Mouse (Mus musculus) stomach, embryonic 14.5 days (tissue): ENCODE measurements around the gene Sort1. TPM values are rescaled to one million over a fixed set of nuclear protein-coding genes. Genes with fewer than 3 reads are reported as not detected.

ENCODE experiments used
- ATAC-seq: fragments of 200-750 bp; cut with Nextera tagmentation; 2 replicates; pipeline ENCODE4 v1.8.0; 2017; ENCODE audit warnings: low read depth, moderate TSS enrichment; ENCODE audit not compliant: insufficient number of reproducible peaks, insufficient read depth, low FRiP score
- H3K27ac ChIP-seq: fragments of 300-500 bp; sonication (generic); 2 replicates; pipeline ENCODE4 v1.5.1; 2014; ENCODE audit warnings: mild to moderate bottlenecking, low read length, moderate library complexity, mixed read lengths
- H3K27me3 ChIP-seq: fragments of 300-500 bp; sonication (generic); 2 replicates; pipeline ENCODE4 v1.6.1; 2014; ENCODE audit warnings: low read length, control low read depth, mixed read lengths; ENCODE audit not compliant: control insufficient read depth, insufficient read depth
- H3K36me3 ChIP-seq: fragments of 300-500 bp; sonication (generic); 2 replicates; pipeline ENCODE4 v1.6.1; 2014; ENCODE audit warnings: mild to moderate bottlenecking, control low read depth, low read length, moderate library complexity, mixed read lengths; ENCODE audit not compliant: control insufficient read depth, insufficient read depth
- H3K4me1 ChIP-seq: fragments of 300-500 bp; sonication (generic); 2 replicates; pipeline ENCODE4 v1.6.1; 2014; ENCODE audit warnings: low read length, control low read depth, mixed read lengths; ENCODE audit not compliant: control insufficient read depth, insufficient read depth
- H3K4me2 ChIP-seq: fragments of 300-500 bp; sonication (generic); replicated peaks from 2 replicates; pipeline ENCODE4 v1.6.1; 2014; ENCODE audit warnings: low read depth, low read length, control low read depth
- H3K4me3 ChIP-seq: fragments of 300-500 bp; sonication (generic); 2 replicates; pipeline ENCODE4 v1.5.1; 2014; ENCODE audit warnings: low read depth, low read length, control low read depth
- H3K9ac ChIP-seq: fragments of 300-500 bp; sonication (generic); replicated peaks from 2 replicates; pipeline ENCODE4 v1.6.1; 2014; ENCODE audit warnings: low read depth, mild to moderate bottlenecking, control low read depth, low read length, moderate library complexity, mixed read lengths
- H3K9me3 ChIP-seq: fragments of 300-500 bp; sonication (generic); 2 replicates; pipeline ENCODE4 v1.6.1; 2016; ENCODE audit warnings: low read depth, low read length, control low read depth; ENCODE audit not compliant: control insufficient read depth
- WGBS: fragments of 180-500 bp; shearing (Covaris S2); extraction: QIAGEN DNeasy Blood & Tissue Kit; methylation state at CpG from one replicate; pipeline ENCODE4 v1.1.7; 2014; 5-methylcytosine and 5-hydroxymethylcytosine counted together
- polyA plus RNA-seq: library from polyadenylated mRNA; unstranded; fragments of >200 nt; fragmentation: Nextera tagmentation; extraction: Ambion mirVana; gene quantifications from 2 replicates; pipeline ENCODE4 v1.2.1, GENCODE M21; 2014

Sort1 gene
- polyA plus RNA-seq, 1 experiment from 2014 or later: 12.3 TPM

DNA sequence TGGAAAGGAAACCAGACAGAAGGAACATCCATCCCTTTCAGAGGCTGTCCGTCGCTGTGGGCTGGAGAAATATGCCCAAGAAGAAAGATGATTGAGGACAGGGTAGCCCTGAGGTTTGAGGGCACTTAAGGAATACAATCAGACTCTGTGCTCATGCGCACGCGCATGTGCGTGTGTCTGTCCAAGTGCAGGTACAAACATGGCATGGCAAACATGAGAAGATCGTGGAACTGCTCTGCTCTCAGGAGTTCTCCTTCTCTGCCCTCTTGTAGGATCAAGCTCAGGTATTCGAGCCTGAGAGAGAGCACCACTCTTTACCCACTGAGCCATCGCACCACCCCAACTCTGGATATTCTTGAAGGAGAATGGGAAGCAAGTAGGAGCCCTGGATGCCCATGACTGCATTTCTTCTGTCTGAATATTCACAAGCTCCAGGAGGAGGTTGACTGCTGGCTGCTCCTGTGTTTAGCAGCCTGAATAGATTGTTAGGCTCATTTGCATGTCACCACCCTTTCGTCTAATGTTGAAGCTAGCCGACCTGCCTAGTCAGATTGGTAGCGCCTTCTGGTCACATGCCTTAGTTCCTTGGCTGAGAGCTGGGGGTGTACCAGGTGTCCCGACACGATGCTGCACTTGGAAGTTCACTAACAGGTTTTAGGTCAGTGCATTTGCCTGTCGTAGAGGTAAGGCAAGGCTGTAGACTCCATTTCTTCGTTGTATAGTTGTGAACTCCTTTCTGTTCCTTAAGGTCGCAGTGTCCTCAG, 7.3 kb downstream of the Sort1 start:
- H3K4me2 ChIP-seq: no peak overlapping the region
- no peak overlapping the region for H3K9ac ChIP-seq

DNA sequence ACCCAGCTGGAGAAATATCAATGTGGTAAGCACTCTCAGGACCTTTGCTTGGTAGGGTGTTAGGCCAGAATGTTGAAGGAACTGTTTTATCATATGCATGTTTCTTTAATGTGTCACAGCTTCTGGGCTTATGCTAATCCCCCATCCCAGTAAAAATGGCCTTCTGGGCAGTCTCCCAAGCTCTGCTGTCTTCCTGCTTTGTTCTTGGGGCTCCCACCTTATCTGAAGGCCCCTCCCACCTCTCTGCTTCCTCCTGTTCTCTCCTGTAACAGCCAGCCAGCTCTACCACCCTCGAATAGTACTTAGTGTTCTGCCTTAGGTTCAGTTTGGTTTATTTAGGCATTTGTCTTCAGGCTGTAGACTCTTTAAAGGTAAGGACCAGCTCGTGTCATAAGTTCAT, 10.5 kb downstream of the Sort1 start:
- 19% methylated on average over 2 of the region's 2 CpGs for WGBS
- H3K27me3 ChIP-seq: no peaks in the 10 kb centered on the region
- H3K4me2 ChIP-seq: no peak overlapping the region; the same call in 1 of the 2 replicates
- no peak for ATAC-seq
- H3K4me1 ChIP-seq: peaks cover 40% of the 10 kb centered on the region
- no peak overlapping the region for H3K9ac ChIP-seq
- H3K27ac ChIP-seq: peak overlapping the region; percentile 1; the same call in 1 of the 2 replicates
- H3K9me3 ChIP-seq: no peaks in the 10 kb centered on the region
- no peak overlapping the region for H3K4me3 ChIP-seq
- no peaks in the 10 kb centered on the region for H3K36me3 ChIP-seq

More for the DNA sequence above, 7.3 kb downstream of the Sort1 start:
- Histone ChIP-seq H3K4me1 (peaks cover 59% of the 10 kb centered on the region), H3K27me3 (no peaks in the 10 kb centered on the region), H3K36me3 (no peaks in the 10 kb centered on the region), H3K27ac (no peak overlapping the region), H3K4me3 (no peak overlapping the region), H3K9me3 (no peaks in the 10 kb centered on the region)
- ATAC-seq: no peak
- WGBS: 73% methylated on average over 17 of the region's 17 CpGs

DNA sequence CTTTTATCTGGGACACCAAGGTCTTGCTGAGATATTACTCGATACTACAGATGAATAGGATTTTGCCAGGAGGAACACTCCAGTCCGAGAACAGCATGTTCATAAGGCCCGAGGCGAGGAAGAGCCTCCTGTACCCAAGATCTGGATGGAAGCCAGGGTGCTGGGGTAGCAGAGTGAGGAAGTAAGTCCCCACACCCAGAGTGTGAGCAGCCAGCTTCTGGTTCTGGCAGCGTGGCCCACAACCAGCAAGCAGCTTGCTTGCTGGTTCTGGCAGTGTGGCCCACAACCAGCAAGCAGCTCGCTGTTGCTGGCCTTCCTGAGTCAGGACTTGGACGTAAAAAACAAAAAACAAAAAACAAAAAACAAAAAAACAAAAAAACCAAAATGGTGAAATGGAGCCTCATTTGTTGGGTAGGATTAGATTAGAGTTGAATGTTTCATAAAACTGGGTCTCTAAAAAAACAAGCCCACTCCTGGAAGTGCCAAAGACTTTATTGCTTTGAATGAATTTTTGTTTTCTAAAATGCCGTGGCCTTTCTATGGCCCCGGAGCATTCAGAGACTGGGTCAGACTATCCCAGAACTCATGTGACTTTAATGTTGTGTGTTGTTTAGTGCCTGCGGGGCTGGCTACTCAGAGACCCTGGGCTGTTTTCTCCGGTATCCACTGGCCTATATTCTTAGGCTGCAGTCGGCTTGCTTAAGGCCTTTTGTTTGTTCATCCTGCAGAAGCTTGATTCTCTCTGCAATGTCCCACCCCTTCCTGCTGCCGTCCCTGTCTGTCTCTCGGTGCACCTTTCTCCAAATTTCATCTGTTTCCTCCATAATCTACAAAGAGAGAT, 11.7 kb downstream of the Sort1 start:
- Histone ChIP-seq H3K4me2 (peak overlapping the region; percentile 13), H3K27ac (peak overlapping the region; percentile 62), H3K36me3 (no peaks in the 10 kb centered on the region), H3K4me1 (peaks cover 35% of the 10 kb centered on the region), H3K4me3 (no peak overlapping the region), H3K27me3 (no peaks in the 10 kb centered on the region), H3K9ac (0 out of 2 replicates have a peak overlapping the region, but pooled peaks have one; percentile 4), H3K9me3 (no peaks in the 10 kb centered on the region)
- WGBS: 50% methylated on average over 14 of the region's 14 CpGs
- no peak for ATAC-seq

DNA sequence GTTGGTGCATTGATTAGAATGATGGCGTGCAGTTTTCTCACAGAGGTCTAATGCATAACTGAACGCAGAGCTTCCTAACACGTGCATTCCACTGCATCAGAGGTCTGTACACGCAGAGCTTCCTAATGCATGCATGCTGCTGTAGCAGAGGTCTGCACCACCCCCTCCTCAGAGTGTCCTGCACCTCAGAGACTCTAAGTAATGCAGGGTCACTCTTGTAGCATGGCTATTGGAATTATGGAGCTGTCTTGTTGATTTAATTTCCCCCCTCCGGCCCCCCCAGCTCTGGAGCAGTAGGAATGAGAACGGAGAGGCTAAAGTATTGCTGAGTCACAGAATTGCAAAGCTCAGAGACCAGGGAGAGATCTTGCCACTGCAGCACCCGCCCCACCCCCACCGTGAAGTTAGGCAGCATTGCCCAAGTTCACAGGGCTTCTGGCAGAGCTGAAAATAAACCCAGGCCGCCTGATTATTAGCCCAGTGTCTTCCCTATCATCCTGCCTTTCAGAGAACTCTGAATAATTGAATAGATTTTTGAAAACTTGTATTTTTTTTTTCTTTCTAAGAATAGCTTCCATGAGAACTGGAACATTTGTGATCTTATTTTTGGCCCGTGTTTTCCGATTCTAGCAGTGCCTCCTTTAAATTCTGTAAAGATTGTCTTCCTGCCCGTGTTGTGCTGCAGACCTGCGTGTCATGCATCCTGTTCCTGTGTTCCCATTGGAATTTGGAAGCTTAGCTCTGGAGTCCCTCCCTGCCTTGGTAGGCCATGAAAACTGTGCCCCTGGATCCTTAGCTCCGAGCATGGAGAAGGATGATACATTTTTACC, 12.6 kb downstream of the Sort1 start:
- no peak overlapping the region for H3K4me3 ChIP-seq
- H3K4me1 ChIP-seq: peaks cover 35% of the 10 kb centered on the region
- H3K9me3 ChIP-seq: no peaks in the 10 kb centered on the region
- ATAC-seq: no peak
- H3K4me2 ChIP-seq: peak overlapping the region; percentile 13
- H3K27ac ChIP-seq: peak overlapping the region; percentile 62
- no peaks in the 10 kb centered on the region for H3K27me3 ChIP-seq
- WGBS: 12% methylated on average over 14 of the region's 14 CpGs
- 0 out of 2 replicates have a peak overlapping the region, but pooled peaks have one; percentile 4 for H3K9ac ChIP-seq
- H3K36me3 ChIP-seq: no peaks in the 10 kb centered on the region

DNA sequence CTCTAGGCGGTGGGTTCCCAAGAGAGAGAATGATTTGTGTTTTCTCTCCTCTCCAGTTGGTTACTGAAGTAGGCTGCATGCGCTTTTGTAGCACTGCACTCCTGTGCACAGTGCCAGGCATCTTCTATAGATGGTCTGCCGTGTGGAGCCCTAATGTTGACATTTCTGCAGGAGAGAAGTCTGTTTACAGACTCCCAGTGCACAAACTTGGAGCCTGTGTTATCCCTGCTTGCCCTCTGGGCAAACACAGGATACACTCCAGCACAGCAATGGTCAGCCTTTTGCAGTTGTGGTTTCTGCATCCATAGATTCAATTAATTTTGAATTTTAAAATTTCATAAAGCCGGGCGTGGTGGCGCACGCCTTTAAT, 13.2 kb downstream of the Sort1 start:
- Histone ChIP-seq H3K27me3 (no peaks in the 10 kb centered on the region), H3K4me2 (0 out of 2 replicates have a peak overlapping the region, but pooled peaks have one; percentile 2), H3K9ac (no peak overlapping the region), H3K4me3 (no peak overlapping the region), H3K27ac (peak overlapping the region; percentile 62; the same call in 1 of the 2 replicates), H3K9me3 (no peaks in the 10 kb centered on the region), H3K36me3 (no peaks in the 10 kb centered on the region), H3K4me1 (peaks cover 35% of the 10 kb centered on the region)
- 63% methylated on average over 7 of the region's 7 CpGs for WGBS
- no peak for ATAC-seq

DNA sequence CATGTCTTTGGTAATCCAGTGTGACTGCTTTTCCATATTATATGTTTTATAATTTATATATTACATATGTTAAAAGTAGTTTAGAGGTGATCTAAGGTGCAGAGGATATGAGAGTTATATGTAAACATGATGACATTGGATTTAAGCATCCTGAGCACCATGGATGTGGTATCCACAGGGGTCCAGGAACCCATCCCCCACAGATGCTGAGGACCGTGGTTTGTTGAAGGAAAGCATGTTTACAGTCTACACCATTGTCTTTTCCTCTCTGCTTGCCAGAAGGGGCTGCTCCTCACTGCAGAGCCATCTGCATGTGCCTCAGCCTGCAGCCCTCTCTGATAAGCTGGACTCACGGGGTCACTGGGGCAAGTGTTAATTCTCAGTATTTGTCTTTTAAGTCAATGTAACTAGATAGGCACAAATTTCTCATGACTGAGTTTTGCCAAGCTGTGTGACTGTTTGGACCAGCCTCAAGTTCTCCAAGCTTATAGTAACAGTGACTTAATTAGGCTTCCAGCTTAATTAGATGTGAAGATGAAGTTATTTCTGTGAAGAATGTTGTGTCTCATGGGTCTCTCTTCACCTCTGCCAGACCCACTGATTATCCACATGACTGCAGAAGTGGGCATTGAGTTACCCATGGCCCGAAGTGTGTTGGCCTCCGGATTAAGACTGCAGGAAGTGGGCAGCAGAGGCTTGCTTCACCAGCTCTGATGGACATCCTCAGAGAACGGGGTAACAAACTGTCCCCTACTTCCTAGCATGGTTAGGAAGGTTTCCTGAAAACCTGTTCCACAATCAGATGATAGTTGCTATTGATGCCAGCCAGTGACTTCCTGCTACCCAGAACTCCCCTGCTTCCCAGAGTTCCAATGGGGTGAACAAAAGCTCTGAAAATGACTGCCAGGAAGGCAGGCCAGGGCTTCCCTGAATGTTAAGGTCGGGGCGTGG, 14.0 kb downstream of the Sort1 start:
- WGBS: 64% methylated on average over 7 of the region's 7 CpGs
- no peak overlapping the region for H3K4me2 ChIP-seq
- no peak overlapping the region for H3K27ac ChIP-seq
- H3K4me3 ChIP-seq: no peak overlapping the region
- no peak overlapping the region for H3K9ac ChIP-seq
- peaks cover 35% of the 10 kb centered on the region for H3K4me1 ChIP-seq
- ATAC-seq: no peak
- H3K27me3 ChIP-seq: no peaks in the 10 kb centered on the region
- no peaks in the 10 kb centered on the region for H3K9me3 ChIP-seq
- H3K36me3 ChIP-seq: no peaks in the 10 kb centered on the region

DNA sequence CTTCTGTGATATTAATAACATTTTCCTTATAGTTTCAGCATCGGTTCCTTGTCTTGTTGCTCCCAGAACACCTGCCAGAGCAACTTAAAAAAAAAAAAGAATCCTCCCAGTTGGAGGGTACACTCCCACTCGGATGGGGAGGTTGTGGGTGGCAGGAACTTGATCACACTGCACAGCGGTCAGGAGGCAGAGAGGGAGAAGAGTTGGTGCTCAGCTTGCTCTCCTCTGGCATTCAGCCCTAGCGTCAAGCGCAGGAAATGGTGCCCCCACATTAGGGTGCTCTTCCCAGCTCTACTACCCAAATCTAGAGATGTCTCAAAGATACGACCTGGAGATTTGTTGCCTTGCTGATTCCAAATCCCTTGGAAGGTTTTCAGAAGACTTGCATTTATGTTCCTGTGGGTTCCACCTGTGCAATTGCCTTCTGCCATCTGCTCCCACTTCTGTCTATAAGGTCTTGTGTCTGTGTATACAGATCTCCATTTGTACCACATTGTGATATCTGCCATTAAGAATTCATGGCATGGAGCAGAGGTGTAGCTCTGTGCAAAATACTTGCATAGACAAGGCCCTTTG, 16.7 kb downstream of the Sort1 start:
- no peak overlapping the region for H3K4me2 ChIP-seq
- H3K9me3 ChIP-seq: no peaks in the 10 kb centered on the region
- H3K4me3 ChIP-seq: no peak overlapping the region
- H3K27me3 ChIP-seq: no peaks in the 10 kb centered on the region
- no peaks in the 10 kb centered on the region for H3K36me3 ChIP-seq
- H3K27ac ChIP-seq: no peak overlapping the region
- peaks cover 19% of the 10 kb centered on the region for H3K4me1 ChIP-seq
- 79% methylated on average over 6 of the region's 6 CpGs for WGBS
- no peak overlapping the region for H3K9ac ChIP-seq
- no peak for ATAC-seq
